Mouse (Mus musculus) brown adipose tissue, adult 24 weeks (tissue): ENCODE results near the gene Cyb5b. TPM values are rescaled to one million over a fixed set of nuclear protein-coding genes. Genes with fewer than 3 reads are reported as not detected.

ENCODE experiments used
- H3K27ac ChIP-seq: fragments of 200-500 bp; replicated peaks from 2 replicates; pipeline ENCODE4 v1.5.1; 2012; ENCODE audit warnings: low read depth, mild to moderate bottlenecking, low read length
- H3K4me1 ChIP-seq: fragments of 200-500 bp; 2 replicates; pipeline ENCODE4 v1.6.1; 2012; ENCODE audit warnings: low read length, mixed read lengths; ENCODE audit not compliant: control insufficient read depth, insufficient read depth, insufficient read length
- H3K4me3 ChIP-seq: fragments of 200-500 bp; 2 replicates; pipeline ENCODE4 v1.5.1; 2012; ENCODE audit warnings: low read depth, mild to moderate bottlenecking, low read length, moderate library complexity; ENCODE audit not compliant: insufficient read depth
- polyA plus RNA-seq: library from polyadenylated mRNA; stranded (reverse); fragments of >200 nt; gene quantifications from 2 replicates; pipeline ENCODE4 v1.2.4, GENCODE M21; 2012; ENCODE audit not compliant: missing spikeins, insufficient read depth, insufficient read length

Cyb5b gene
- polyA plus RNA-seq, 1 experiment = 294 TPM

GRCm38 (mm10) chr8:107218091-107218490 is 67.7 kb downstream of the Cyb5b start:
- Histone ChIP-seq H3K27ac (no peak overlapping the region), H3K4me3 (no peak overlapping the region), H3K4me1 (peaks cover 7% of the 10 kb centered on the region)

DNA sequence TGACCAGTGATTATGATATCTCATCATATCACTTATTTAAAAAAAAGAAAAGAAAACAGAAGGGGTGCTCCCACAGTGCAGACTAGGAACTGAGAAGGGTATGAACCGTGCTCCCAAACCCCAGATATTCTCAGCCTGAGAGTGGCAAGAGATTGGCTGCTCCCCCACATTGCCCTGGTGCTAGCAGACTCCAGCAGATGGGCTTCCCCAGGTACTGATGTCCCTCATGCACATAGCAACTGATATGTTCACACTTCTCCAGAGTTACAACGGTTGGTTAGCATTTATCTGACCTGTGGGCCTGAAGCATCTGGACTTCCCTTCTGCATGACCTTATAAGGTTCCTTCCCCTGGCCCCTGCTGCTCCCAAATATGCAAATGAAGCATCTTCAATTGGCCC is 68.6 kb downstream of the Cyb5b start:
- no peak overlapping the region for H3K27ac ChIP-seq
- H3K4me1 ChIP-seq = peaks cover 7% of the 10 kb centered on the region
- H3K4me3 ChIP-seq = no peak overlapping the region

DNA sequence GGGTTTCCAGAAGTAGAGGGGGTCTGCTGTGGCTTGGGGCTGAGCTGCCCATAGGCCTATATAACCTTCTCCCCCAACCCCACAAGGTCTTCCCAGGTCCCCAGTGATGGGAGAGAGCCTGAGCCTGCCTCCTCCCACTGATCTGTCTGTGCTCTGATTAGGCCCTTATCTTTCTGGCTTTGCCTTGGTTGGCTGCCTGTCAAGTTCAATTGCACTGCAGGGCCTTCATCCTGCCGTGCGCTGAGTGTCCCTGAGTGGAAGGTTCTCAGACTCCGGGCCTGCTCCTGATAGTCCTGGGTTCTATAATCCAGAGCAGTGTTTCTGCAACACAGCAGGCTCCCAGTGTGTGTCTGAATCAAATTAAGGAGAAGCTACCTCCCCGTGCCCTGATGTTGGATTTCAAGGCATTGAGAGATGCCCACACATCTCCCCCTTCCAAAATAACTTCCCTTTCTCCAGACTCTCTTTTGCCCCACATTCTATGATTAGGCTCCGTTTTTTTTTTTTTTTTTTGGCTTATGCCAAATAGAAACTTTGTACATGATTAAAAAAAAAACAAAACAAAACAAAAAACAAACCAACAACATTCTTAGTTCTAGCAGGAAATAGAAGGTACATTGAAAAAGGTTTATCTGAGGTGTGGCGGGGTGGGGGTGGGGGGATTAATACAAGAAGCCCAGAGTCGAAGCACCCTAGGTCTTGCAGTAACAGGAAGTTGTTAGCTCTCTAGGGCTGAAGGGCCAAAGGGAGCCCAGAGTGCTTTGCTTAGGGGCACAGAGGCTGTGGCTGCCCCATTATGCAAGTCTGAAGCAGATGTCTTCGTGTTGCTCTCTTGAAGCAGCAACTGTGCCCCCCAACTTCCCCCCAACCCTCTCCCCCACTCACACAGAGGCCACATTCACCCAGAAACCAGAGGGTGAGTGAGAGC is 71.7 kb downstream of the Cyb5b start:
- H3K27ac ChIP-seq = no peak overlapping the region
- no peak overlapping the region for H3K4me3 ChIP-seq
- H3K4me1 ChIP-seq = peaks cover 7% of the 10 kb centered on the region

GRCm38 (mm10) chr8:107226183-107226582 is 75.7 kb downstream of the Cyb5b start:
- peaks cover 7% of the 10 kb centered on the region for H3K4me1 ChIP-seq
- no peak overlapping the region for H3K27ac ChIP-seq
- H3K4me3 ChIP-seq = no peak overlapping the region

DNA sequence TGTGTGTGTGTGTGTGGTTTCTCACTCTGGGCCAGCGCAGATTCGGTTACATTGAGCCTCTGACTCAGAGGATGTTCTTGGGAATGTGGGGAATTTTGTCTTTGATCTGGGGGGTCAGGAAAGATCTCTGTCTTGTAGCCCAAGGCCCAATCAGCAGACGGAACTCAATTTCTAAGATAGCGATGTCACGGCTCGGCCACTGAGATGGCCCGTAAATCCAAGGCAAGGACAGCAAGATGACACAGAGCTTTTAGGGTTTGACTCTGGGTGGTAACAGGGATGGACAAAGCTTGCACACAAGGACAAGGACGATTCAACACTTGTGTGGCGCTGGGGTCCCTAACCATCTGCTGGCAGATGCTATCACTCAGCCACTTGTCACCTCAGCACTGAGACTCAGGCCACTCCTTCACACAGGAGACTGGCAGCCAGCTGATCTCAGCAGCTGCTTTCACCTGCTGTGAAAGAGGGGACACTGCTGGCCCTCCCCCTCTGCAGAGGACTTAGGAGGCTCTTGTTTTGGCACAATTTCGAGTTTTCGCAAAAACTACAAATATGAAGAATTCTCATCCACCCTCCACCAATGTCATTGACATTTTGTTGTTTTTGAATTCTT is 76.7 kb downstream of the Cyb5b start:
- H3K27ac ChIP-seq = no peak overlapping the region
- H3K4me1 ChIP-seq = peaks cover 3% of the 10 kb centered on the region; the same call in 1 of the 2 replicates
- no peak overlapping the region for H3K4me3 ChIP-seq

GRCm38 (mm10) chr8:107233251-107233650 is 82.8 kb downstream of the Cyb5b start:
- Histone ChIP-seq H3K4me3 (no peak overlapping the region), H3K27ac (no peak overlapping the region), H3K4me1 (no peaks in the 10 kb centered on the region)

- no peak overlapping the region for H3K27ac ChIP-seq
- no peak overlapping the region for H3K4me3 ChIP-seq
- no peaks in the 10 kb centered on the region for H3K4me1 ChIP-seq
Observed at GRCm38 (mm10) chr8:107233718-107234117, 83.3 kb downstream of the Cyb5b start.

Other genes with a start within 250 kb of the Cyb5b start
- 4.1 and 6.9 TPM in 2 replicates for gene Sntb2, start 214.9 kb upstream of the Cyb5b start, polyA plus RNA-seq
- gene Vps4a, start 119.4 kb upstream of the Cyb5b start, polyA plus RNA-seq = 42.0 and 46.7 TPM in 2 replicates
- 15.0 and 24.3 TPM in 2 replicates for gene Pdf, start 102.0 kb upstream of the Cyb5b start, polyA plus RNA-seq
- gene Cog8, start 94.0 kb upstream of the Cyb5b start, polyA plus RNA-seq = 12.9 and 22.0 TPM in 2 replicates
- 21.5 and 22.2 TPM in 2 replicates for gene Nip7, start 93.8 kb upstream of the Cyb5b start, polyA plus RNA-seq
- gene Tmed6, start 85.0 kb upstream of the Cyb5b start, polyA plus RNA-seq = not detected in 2 replicates
- 6.7 and 9.0 TPM in 2 replicates for gene Terf2, start 54.1 kb upstream of the Cyb5b start, polyA plus RNA-seq
- gene Nfat5, start 142.8 kb downstream of the Cyb5b start, polyA plus RNA-seq = 9.1 and 13.8 TPM in 2 replicates